In the genomic region with DNA sequence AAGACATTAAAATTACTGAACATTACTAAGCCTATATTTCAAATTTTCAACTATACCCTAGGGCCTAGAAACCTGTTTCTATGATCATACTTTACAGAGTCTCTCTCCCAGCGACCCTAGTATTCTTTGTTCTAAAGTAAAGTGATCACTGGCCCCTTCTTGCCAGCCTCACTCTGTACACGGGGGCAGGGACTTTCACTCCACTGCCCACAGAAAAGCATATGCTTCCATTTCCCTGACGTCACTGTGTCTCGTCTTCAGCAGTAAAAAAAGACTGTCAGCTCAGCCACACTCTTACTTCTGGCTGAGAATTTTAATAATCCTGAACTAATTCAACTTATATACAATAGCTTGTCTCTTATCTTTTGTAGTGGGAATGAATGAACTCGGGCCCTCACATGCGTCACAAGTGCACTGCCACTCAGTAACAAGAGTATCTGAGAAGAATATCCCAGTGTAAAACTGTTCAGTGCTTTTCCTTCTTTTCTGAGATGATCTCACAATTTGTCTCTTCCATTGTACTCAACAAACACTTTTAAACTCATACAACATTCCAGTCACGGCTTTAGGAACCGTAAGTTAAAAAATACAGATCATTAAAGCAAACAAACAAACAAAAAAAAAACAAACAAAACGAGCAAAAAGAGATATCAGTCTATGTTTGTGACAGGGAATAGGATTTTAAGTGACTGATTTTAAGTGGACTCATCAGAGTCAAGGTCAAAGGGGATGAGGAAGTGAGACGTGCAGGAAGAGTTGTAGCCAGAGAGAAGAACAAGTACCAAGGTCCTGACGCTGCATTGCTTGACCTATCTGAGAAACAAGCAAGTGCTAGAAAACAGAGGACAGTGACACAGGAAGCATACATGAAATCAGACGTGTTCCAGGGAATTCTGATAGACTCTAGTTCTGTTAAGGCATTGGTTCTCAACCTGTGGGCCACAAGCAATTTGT, we compare ENCODE assay signal across 10 mouse cellular contexts.
"Had no signal": no experiment of that assay in that cellular context is flagged by ENCODE, and none has a peak within 500 bp of the region (broad histone marks: within the 10 kb centered on the region; RNA-seq: fewer than 3 reads in every experiment).

No protein-coding gene starts in this region.

- H3K9ac ChIP-seq: kidney, embryonic 15.5 days; limb, embryonic 13.5 days; liver, embryonic 14.5 days; neural tube, embryonic 12.5 days had no signal

- H3K27ac ChIP-seq: kidney, embryonic 15.5 days; limb, embryonic 13.5 days; liver, embryonic 14.5 days; neural tube, embryonic 12.5 days had no signal

- H3K4me2 ChIP-seq: kidney, embryonic 15.5 days; limb, embryonic 13.5 days; neural tube, embryonic 12.5 days had no signal

- H3K4me3 ChIP-seq: kidney, embryonic 15.5 days; limb, embryonic 13.5 days; neural tube, embryonic 12.5 days had no signal

- H3K4me1 ChIP-seq: kidney, embryonic 15.5 days; limb, embryonic 13.5 days; neural tube, embryonic 12.5 days had no signal

- H3K9me3 ChIP-seq: kidney, embryonic 15.5 days; limb, embryonic 13.5 days; neural tube, embryonic 12.5 days had no signal

- DNase-seq: kidney, postnatal 14 days; left cerebral cortex, postnatal 4 days; lung, adult 18-20 months; lung, postnatal 36 days; thymus, adult 18-20 months; thymus, postnatal 14 days had no signal

- H3K27me3 ChIP-seq: kidney, embryonic 15.5 days; limb, embryonic 13.5 days; neural tube, embryonic 12.5 days had no signal
